Mouse (Mus musculus) gastrocnemius, adult 18-20 months (tissue): Measurements from ENCODE around the gene Grifin. TPM values are rescaled to one million over a fixed set of nuclear protein-coding genes. Genes with fewer than 3 reads are reported as not detected.
A peak's percentile ranks its signal among the peaks of the same experiment; 100 is the strongest.

Experiments
- DNase-seq: peaks from one replicate; pipeline ENCODE4 v3.0.0; 2021; ENCODE audit warnings: low spot score
- long read RNA-seq, 2 experiments: library from polyadenylated mRNA; stranded (forward); transcript quantifications; one replicate each; pipeline ENCODE4 v2.0.0; 2021
- total RNA-seq, 2 experiments: library from RNA; stranded (reverse); gene quantifications; 2 replicates each; pipeline ENCODE4 v1.2.3; 2021

Grifin gene
- total RNA-seq, result not detected
- long read RNA-seq, experiment 1, result 0 reads
- long read RNA-seq, experiment 2, result 0 reads

DNA sequence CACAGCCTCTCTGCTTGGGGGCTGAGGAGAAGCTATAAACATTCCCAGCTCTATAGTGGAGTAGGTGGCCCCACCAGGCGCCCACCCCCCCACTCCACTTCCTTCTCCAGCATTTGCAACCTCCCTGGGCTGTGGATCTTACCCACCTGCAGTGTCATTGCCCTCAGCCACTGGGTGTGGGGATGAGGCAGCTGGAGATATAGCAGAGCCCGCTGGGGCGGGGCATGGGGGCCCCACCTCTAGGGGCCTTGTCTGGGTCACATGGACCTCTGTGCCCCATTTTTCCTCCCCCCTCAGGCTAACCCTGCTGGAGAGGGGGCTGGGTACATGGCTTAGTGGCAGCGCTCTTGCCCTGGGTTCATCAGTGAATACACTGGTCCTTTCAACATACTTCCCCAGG is at the start of gene Grifin:
TSS of gene Grifin (minus strand) at position 176 of the 400 bp plus-strand sequence.
- no peak for DNase-seq

DNA sequence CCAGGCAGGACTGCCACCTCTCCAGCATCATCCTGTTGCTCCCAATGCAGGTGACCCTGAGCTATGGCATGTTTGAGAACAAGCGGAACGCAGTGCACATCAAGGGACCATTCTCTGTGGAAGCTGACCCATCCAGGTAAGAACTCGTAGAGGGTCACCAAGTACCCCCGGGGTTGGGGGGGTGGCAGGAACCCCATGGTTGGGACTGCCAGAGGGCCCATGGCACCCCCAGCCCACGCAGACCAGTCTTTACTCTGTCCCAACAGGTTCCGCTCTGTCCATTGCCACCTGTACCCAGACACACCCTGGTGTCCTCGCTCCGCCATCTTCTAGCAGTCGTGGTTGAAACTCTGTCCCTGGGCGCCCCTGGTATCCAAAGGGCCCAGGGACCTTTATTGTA is 49.3 kb upstream of the Grifin start:
- no peak for DNase-seq

DNA sequence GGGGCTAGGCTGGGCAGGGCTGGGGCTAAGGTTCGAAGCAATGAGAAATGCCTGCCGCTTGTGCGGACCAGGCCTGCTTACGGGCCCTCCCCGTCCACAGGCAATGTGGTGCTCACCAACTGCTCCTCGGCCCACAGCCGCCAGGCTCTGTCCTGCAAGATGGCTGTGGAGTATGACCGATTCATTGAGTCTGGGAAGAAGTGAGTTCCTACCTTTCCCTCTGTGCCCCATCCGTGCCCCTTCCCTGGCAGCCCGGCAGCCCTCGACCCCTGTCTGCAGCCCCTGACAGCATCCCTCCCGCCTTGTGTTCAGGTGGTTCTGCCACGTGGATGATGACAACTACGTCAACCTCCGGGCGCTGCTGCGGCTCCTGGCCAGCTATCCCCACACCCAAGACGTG is 47.3 kb upstream of the Grifin start:
- no peak for DNase-seq

DNA sequence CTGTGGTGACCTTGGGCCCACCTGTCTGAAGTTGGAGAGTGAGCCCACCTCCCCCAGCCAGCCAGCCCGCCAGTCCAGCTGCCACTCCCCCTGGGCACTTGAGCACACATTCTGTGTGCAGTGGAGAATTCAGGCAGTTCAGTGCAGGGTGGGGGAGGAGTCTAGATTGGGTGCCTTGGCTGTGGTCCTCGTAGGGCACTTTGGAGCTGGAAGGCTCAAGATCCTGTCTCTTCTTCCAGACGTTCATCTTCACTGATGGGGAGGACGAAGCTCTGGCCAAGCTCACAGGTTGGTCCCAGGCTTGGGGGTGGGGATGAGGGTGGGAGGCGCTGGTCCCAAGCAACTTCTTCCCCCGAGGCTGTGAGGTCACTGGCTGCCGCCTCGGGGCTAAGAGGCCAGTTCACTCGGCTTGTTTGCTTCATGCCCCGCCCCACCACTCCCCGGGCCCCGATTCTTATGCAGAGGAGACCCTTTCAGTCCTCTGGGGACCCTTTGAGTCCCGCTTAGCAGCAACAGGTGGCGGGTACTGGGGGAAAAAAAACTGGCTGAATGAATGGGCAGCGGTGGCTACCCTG is 46.8 kb upstream of the Grifin start:
- no peak for DNase-seq

DNA sequence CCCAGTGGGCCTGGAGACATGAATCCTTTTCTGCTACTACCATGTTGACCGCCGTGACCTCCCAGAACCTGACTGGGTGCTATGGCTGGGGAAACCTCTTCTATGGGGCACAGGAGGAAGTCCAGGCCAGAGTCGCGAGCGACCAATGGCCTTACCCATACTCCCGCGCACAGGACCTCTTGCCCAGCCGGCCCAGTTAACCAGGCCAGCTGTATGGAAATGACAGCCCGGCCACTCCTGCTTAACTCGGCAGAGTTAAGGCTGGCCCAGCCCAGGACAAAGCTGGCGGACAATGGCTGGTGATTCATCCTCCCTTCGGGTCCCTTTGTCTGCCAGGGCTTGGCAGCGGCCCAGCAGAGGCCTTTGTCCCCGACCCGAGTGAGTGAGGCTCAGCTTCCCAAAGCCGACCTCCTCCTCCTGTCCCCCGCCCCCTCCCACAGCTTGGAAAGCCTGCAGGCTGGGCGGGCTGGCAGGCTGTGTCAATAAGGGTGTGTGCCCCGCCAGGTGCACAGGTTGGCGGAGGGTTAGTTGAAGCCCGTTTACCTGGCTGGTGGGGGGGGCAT is 46.2 kb upstream of the Grifin start:
- DNase-seq, result peak; percentile 69

DNA sequence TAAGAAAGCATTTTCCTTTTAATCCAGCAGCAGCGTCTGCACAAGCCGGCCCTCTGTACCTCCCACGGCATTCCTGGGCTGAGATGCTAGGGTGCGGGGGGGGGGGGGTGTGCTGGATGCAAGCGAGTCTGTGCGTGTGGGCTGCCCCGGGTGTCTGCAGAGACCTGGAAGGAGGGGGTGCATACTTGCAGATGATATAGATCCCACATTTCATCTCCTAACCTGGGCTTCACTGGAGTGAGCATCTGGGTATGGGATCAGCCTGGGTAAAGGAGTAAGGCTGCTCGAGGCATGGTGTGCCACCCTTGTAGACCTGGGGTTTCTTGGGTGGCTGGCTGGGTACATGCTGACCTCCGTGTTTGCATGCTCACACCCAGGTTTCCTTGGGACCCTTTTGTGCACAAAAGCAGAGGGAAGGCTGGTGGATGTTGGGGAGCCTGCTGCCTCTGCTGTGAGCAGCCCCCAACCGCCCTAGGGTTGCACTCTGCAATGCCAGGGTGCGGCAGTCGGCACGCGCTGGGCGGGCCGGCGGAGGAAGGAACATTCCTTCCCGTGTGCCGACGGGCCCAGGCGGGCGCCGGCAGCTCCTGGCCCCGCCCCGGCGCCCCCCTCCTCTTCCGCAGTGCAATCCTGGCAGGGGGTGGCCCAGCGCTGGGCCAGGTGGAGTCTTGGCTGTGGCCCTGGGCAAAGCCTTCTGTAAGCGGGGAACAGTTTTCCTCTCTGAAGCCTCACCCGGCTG is 45.6 kb upstream of the Grifin start:
- no peak for DNase-seq

DNA sequence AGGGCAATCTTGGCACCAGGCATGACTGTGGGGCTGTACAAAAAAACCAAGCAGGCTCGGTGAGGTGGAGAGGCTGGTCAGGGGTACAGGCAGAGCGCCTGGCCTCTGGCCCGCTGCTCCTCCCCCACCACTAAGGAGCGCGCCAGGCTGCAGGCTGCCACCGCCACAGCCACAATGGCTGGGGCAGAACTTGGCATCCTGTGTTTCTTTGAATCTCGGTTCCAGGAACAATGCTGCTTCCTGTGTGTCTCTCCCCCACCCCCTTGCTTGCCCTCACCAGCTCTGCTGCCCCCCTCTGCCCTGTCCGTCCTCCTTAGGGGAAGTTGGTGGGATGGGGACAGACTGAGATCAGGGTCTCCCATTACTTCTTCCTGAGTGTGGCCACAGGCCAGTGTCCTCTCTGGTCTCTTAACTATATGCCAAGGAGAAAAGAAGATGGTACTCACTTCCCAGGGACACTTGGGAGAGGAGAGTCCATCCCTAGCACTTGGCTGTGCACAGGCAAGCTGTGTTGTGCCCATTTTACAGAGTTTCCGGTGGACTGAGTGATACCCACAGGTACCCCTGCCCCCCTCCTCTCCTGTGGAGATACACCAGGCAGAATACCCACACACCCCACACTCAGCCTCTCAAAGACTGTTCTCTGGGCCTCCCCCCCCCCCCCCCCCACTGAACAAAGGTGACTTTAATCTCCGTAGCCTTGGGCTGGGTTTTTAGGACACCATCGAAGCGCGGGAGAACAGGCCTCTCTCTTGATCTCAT is 44.8 kb upstream of the Grifin start:
- no peak for DNase-seq

DNA sequence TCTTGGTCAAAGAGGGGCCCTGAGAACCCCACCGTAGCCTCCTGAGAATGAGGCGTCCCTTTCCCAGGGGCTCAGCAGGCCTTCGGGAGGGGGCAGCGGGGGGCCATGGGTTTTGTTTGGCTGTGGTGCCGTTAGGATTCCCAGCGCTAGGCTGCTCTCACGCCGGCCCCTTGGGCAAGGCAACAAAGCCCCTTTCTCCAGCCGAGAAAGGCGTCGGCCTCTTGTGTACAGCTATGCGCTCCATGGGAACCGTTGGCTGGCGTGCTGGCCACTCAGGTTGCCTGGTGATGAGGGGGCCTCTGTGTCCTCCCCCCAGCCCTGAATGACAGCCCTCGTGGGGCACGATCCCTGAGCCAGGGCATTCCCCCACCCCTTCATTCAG is 43.8 kb upstream of the Grifin start:
- DNase-seq, result no peak

DNA sequence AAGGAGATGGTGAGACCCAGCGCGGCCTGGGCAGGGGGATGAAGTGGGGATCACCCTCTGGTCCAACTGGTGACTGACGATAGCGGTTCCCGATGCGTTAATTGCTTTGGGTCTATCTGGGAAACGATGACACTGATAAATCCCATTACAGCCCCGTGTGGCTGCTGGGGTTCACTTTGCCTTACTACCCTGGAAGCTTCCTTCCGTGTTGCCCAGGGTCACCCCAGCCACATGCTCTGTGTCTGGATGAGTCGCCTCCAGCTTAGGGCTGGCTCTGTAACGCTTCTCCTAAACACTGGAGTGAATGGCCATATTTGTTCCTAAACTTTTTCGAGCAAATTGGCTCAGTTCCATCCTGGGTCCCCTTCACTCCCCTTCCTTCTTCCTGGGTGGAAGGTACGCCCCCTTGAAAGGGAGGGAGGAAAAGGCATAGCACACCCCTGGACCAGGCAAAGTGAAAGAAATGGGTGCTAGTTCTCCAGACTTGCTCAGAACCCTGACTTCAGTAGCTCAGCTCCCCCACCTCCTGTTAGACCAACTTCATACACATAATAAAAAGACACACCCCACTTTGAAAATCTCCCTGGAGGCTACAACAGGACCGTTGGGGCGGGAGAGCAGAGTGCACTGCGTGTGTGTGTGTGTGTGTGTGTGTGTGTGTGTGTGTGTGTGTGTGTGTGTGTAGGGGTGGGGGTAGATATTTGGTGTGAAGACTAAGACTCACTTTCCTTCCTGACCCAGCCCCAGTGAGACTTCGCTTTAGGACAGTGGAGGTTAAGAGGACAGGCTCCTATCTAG is 43.2 kb upstream of the Grifin start:
- DNase-seq, result no peak

DNA sequence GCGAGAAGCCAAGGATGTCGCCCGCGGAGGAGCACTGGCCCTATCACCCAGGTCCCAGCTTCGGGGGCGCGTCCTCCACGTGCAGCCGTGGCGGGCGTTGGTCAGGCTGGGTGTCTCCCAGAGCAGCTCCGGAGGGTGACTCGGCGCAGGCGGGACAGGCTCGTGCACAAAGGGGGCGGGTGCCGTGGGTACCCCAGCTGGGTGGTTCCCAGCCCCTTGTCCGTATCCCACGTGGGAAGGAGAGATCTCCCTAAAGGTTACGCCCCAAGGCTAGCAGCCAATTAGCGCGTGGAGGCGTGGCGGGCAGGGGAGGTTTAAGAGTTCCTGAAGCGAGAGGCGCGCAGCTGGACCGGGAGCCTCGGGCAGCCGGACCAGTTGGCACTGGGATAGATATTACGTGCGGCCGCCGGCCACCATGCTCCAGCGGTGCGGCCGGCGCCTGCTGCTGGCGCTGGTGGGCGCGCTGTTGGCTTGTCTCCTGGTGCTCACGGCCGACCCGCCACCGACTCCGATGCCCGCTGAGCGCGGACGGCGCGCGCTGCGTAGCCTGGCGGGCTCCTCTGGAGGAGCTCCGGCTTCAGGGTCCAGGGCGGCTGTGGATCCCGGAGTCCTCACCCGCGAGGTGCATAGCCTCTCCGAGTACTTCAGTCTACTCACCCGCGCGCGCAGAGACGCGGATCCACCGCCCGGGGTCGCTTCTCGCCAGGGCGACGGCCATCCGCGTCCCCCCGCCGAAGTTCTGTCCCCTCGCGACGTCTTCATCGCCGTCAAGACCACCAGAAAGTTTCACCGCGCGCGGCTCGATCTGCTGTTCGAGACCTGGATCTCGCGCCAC is 42.3 kb upstream of the Grifin start, which contains the start of gene Lfng:
TSS of gene Lfng (plus strand) at position 320 of the 835 bp plus-strand sequence.
- peak; percentile 88 for DNase-seq

DNA sequence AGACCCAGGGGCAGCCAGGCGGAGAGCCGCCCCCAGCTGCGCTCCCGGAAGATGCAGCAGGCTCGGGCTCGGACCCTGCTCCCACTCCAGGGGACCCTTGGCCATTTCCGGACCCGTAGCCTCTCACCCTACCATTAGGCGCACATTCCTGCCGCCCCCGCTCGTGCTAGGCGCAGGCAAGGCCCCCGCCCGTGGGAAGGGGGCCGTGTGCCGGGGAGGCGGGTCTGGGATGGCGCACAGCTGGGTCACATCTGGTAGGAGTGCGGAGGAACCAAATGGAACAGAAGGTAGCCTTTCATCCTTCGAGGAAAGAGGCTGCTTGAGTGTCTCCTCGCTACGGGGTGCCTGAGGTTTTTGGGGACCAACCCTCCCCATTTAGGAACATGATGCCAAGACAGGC is 41.5 kb upstream of the Grifin start:
- DNase-seq, result no peak

DNA sequence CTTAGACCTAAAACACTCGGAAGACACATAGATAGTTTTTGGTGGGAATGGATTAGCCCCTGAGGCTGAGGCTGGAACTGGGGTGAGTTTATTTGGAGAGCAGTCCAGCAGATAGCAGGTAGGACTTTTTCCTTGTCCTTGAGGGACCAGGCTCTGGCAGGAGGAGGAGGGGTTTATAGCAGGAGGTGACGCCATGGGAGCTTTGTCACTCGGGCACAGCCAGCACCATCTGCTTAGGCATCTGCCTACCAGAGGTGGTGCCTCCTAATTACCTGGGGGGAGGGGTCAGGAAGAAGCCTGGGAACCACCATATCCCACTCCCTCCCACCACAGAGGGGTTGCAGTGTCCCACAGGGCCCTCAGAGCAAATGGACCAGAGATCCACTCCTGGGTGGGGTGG is 40.4 kb upstream of the Grifin start:
- DNase-seq, result no peak

DNA sequence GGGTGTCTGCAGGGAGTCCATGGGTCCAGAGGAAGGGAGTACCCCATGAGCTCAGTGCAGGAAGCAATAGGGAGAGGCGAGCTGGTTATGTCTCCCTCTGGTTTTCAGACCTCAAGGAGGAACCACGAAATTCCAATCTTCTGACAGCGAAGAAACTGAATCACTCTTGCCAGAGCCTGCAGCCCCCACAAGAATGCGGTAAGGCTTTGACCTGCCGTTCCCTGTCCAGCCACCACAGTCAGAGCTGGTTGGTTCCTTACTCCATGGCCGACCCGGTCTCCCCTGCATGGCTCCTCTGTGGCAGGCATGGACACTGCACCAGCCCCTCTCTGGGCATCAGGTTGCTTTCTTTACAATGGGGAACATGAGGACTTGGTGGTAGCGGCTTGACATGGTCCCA is 39.5 kb upstream of the Grifin start:
- DNase-seq, result no peak

DNA sequence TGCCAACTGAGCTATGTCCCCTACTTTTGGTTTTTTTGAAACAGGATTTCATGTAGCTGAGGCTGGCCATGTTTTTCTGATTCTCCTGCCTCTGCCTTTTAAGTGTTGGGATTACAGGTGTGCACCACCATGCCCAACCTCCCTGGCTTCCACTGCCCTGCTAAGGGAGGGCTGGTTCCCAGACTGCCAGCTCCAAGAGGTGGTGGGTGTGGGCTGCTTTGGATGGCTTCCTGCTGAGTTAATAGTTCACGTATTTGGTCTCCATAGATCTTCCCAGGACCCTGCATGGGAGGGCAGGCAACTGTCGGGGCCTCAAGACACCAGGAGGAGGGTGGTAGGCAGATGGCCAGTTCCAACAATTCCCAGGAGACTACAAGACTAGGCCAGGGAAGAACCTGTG is 37.7 kb upstream of the Grifin start:
- no peak for DNase-seq

DNA sequence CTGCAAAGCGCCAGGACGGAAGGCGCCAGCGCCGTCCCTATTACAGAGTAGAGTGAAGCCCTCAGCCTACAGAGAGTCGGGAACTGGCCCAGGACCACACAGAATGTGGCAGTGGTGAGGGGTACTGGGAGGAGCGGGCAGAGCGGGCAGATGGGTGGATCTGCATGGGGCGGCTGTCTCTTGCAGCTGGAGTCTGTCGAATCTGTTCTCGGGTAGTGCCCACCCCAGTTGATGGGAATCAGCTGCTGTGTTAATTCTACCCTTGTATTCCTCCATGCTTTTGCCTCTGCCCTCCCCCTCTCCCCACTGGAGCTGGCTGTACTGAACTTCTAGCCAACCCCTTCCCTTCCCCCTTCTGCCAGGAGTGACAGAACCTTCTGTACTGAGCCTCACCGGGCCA is 36.8 kb upstream of the Grifin start:
- no peak for DNase-seq

DNA sequence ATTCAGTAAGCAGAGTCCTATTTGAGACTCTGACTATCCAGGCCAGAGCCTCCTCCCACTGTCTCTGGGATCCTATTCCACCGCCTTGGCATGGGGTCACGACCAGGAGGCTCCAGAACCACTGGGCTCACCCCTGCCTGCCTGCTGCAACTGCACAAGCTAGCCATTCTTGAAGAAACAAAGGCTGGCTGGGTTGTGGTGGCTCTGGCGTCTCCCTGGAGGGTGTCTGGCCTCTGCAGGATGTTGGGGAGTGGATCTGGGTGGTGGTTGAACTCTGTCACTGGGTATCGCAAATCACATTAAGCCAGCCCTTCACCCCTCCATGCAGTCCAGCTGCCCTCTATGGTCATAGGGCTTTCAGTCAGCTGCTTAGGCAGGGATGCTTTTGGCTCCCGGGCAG is 35.1 kb upstream of the Grifin start:
- DNase-seq, result no peak

DNA sequence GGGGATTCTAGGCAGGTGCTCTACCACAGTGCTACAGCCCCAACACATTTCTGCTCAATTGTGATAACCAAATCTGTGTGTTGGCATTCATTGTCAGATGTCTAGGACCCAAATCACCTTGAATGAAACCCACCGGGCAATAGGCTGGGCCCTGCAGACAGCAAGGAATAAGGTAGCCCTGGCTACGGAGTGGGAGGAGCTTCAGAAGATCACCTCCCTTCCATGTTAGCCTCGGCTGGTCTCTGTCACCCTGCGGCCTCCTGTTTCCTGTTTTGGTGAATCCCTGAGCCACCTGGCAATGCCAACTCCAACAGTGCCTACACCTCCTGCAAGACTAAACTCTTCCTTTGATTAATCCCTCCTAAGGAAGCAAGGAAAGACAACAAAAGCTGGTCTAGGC is 32.9 kb upstream of the Grifin start:
- no peak for DNase-seq

DNA sequence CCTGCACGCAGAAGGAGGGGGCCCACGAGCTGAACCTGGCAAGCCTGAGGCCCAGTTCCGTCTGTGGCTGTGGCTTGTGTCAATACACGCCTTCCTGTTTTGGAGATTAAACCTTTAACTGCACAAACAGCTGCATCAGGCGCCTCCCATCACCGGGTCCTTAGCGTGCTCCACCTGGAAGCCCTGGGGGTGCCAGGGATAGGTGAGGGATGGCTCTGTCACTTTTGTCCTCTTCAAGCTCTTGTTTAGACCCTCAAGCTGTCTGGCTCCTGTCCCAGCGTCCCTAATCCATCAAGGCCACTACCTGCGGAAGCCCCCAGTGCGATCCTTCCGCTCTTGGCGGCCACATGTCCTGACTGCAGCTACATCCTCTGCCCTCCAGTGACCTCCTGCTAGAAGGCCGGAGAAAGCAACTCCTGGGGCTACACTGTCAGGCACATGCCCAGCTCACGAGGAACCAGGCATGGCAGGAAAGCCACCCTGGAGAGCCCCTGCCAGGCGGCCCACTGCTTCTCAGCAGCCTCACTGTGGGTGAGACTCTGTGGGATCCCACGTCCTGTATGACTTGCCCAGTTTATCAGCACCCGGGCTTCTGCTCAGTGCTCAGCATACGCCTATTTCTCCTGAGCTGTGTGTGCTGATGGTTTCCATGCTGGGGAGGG is 32.2 kb upstream of the Grifin start:
- DNase-seq, result no peak

DNA sequence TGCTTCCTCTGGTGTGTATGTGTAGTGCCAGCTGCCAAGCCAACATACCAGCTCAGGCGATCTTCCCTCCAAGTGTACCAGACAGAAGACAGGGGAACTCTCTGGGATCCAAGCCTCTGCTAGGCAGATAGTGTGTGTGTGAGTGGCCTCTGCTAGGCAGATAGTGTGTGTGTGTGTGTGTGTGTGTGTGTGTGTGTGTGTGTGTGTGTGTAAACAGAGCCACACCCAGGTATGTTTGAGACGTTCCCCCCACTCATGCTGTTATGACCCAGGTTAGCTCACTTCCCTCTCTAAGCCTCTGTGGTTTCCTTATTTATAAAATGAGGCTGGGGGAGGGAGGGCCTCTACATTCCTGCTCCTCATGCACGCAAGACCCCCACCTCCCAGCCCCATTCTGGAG is 31.6 kb upstream of the Grifin start:
- no peak for DNase-seq

DNA sequence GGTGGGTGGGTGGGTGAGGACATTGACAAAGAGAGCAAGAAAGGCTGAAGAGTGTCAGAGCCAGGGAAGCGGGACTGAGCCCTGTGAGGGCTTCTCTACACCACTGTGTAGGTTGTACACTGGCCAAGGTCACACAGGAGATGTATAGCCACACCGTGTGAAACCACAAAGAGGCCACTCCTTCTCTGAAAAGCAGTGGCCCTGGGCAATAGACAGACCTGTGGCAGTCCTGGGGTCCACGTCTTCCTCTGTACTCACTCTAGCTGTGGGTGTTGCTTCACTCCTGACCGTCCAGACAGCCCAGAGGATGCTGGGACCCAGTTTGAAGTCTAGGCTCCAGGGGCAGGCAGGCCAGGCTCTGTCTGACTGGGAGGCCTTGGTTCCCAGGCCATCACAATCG is 30.0 kb upstream of the Grifin start:
- DNase-seq, result no peak
